Mouse (Mus musculus) midbrain, embryonic 14.5 days (tissue): ENCODE measurements around the gene Daam1. TPM values are rescaled to one million over a fixed set of nuclear protein-coding genes. Genes with fewer than 3 reads are reported as not detected.
A peak's percentile ranks its signal among the peaks of the same experiment; 100 is the strongest.

Experiments used
- ATAC-seq: fragments of 200-750 bp; cut with Nextera tagmentation; 2 replicates; pipeline ENCODE4 v1.8.0; 2017; ENCODE audit warnings: moderate number of reproducible peaks, moderate library complexity; ENCODE audit not compliant: low FRiP score, low TSS enrichment
- DNase-seq: peaks from one replicate; pipeline ENCODE4 v3.0.0-alpha.2; 2015
- H3K27ac ChIP-seq: fragments of 300-500 bp; sonication (generic); replicated peaks from 2 replicates; pipeline ENCODE4 v1.5.1; 2014; ENCODE audit warnings: mild to moderate bottlenecking, low read depth, low read length, moderate library complexity
- H3K27me3 ChIP-seq: fragments of 300-500 bp; sonication (generic); 2 replicates; pipeline ENCODE4 v1.6.1; 2014; ENCODE audit warnings: low read length, control low read depth, mixed read lengths; ENCODE audit not compliant: control insufficient read depth, insufficient read depth
- H3K36me3 ChIP-seq: fragments of 300-500 bp; sonication (generic); 2 replicates; pipeline ENCODE4 v1.6.1; 2014; ENCODE audit warnings: low read length, control low read depth; ENCODE audit not compliant: control insufficient read depth, insufficient read depth
- H3K4me1 ChIP-seq: fragments of 300-500 bp; sonication (generic); 2 replicates; pipeline ENCODE4 v1.6.1; 2014; ENCODE audit warnings: mild to moderate bottlenecking, antibody characterized with exemption, low read length, control low read depth; ENCODE audit not compliant: control insufficient read depth, insufficient read depth
- H3K4me2 ChIP-seq: fragments of 300-500 bp; sonication (generic); 2 replicates; pipeline ENCODE4 v1.6.1; 2014; ENCODE audit warnings: mild to moderate bottlenecking, low read length, moderate library complexity
- H3K4me3 ChIP-seq: fragments of 300-500 bp; sonication (generic); replicated peaks from 2 replicates; pipeline ENCODE4 v1.5.1; 2014; ENCODE audit warnings: low read depth, low read length
- H3K9ac ChIP-seq: fragments of 300-500 bp; sonication (generic); replicated peaks from 2 replicates; pipeline ENCODE4 v1.6.1; 2014; ENCODE audit warnings: mild to moderate bottlenecking, low read length, moderate library complexity
- H3K9me3 ChIP-seq: fragments of 300-500 bp; sonication (generic); 2 replicates; pipeline ENCODE4 v1.6.1; 2016; ENCODE audit warnings: low read length, control low read depth, mixed read lengths; ENCODE audit not compliant: control insufficient read depth
- WGBS: fragments of 180-500 bp; shearing (Covaris S2); extraction: QIAGEN DNeasy Blood & Tissue Kit; methylation state at CpG from one replicate; pipeline ENCODE4 v1.1.7; 2014; 5-methylcytosine and 5-hydroxymethylcytosine counted together
- polyA plus RNA-seq: library from polyadenylated mRNA; unstranded; fragments of >200 nt; fragmentation: Nextera tagmentation; extraction: Ambion mirVana; gene quantifications from 2 replicates; pipeline ENCODE4 v1.2.1, GENCODE M21; 2014

Gene Daam1
- polyA plus RNA-seq, 1 experiment from 2014 or later, result 42.8 TPM

DNA sequence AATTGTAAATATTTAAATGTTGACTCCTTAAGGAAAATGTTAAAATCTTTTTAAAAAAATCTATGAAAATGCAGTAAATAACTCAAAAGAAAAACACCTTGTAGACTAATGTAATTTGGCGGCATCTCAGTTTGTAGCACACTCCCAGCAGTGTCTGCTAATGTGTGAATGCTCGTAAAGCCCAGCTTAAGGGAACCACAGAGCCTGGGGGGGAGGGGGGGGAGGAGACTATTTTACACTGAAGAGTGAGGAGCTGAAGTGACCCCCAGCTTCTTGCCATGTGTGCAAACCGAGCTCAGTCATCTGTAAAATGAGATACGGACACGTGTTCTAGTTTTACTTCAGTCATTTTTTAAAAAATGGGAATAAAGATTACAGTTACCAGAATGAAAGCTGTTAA, 16.7 kb downstream of the Daam1 start:
- H3K27ac ChIP-seq, result no peak overlapping the region
- no peaks in the 10 kb centered on the region for H3K36me3 ChIP-seq
- H3K4me1 ChIP-seq, result no peaks in the 10 kb centered on the region
- no peak for DNase-seq
- H3K27me3 ChIP-seq, result no peaks in the 10 kb centered on the region
- H3K4me2 ChIP-seq, result no peak overlapping the region
- no peak overlapping the region for H3K9ac ChIP-seq
- no peaks in the 10 kb centered on the region for H3K9me3 ChIP-seq
- no peak for ATAC-seq
- no peak overlapping the region for H3K4me3 ChIP-seq
- WGBS, result 69% methylated on average over 5 of the region's 5 CpGs

DNA sequence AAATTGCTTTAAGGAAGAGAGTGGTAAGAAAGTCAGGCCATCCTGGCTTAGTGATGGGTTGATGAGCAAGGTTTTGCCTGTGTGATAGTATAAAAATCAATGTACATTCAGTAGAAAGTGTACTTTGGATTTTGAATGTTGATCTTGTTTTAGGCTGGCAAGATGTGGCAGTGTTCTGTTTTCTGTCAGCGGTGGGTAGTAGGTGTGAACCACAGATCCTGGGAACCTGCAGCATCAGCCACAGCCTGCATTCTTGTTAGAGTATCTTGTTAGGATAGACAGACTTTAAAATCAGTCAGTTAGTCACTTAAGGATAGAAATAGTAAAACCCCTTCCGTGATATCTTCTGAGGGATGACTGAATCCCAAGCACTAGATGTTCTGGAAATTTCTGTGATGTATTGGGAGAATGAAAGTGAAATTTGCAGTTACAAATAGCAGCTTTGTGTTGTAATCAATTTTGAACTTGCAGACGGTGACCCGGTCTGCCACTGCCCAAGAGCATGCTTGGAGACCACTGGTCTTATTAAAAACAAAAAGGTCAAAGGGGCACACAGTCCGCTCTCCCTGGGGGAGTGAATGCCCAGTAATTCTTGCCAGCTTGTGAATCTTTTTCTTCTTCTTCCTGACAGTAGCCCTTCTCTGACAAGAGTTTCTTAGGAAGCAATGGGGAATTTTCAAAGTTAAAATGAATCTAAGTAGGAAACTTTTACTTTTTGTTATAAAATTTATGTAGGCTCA, 17.3 kb downstream of the Daam1 start:
- 81% methylated on average over 5 of the region's 5 CpGs for whole genome bisulfite sequencing
- ATAC-seq, result no peak
- Histone ChIP-seq H3K36me3 (no peaks in the 10 kb centered on the region), H3K27me3 (no peaks in the 10 kb centered on the region), H3K4me2 (no peak overlapping the region), H3K4me3 (no peak overlapping the region), H3K27ac (no peak overlapping the region), H3K4me1 (no peaks in the 10 kb centered on the region), H3K9ac (no peak overlapping the region), H3K9me3 (no peaks in the 10 kb centered on the region)
- DNase-seq, result no peak

DNA sequence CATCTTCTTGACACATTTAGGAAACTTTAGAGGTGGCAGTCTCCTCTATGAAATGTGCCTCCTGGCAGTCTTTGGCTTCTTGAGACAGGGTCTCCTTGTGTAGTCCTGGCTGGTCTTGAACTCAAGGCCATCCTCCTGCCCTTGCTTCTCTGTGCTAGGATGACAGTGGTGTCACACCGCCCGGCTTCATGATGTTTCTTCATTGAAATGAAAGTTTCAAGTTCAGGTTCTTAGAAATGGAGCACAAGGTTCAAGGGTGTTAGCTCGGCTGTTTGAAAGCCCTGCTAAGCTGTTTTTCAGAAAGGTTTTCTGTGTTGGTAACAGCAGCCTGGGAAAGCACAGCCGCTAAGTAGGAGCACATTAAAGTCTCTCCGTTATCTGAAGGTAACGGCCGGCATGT, 18.2 kb downstream of the Daam1 start:
- DNase-seq (no peak), ATAC-seq (no peak)
- Histone ChIP-seq H3K36me3 (no peaks in the 10 kb centered on the region), H3K4me3 (no peak overlapping the region), H3K4me1 (no peaks in the 10 kb centered on the region), H3K4me2 (no peak overlapping the region), H3K27ac (no peak overlapping the region), H3K9ac (no peak overlapping the region), H3K27me3 (no peaks in the 10 kb centered on the region), H3K9me3 (no peaks in the 10 kb centered on the region)
- WGBS, result 91% methylated on average over 7 of the region's 7 CpGs

DNA sequence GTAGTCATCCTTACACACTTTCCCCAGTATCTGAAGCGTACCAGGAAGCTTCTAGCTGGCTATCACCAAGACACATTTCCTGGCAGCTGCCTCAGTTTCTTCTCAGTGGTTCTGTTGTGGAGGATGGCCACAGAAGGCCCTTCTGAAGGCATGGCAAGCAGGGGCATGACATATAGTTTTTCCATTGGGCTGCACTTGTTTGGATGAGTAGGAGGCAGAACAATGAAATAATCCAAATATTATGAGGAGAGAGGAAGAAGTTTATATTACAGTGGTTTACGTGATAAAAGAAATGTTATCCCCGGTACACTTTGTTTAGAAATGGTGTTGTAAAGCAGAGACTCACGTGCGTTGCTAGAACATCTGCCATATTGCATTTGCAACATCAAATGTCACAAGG, 19.3 kb downstream of the Daam1 start:
- Histone ChIP-seq H3K4me2 (no peak overlapping the region), H3K27me3 (no peaks in the 10 kb centered on the region), H3K9me3 (no peaks in the 10 kb centered on the region), H3K4me3 (no peak overlapping the region), H3K27ac (no peak overlapping the region), H3K4me1 (peaks cover 10% of the 10 kb centered on the region), H3K36me3 (no peaks in the 10 kb centered on the region), H3K9ac (no peak overlapping the region)
- WGBS, result 89% methylated on average over 5 of the region's 5 CpGs
- no peak for DNase-seq
- no peak for ATAC-seq

DNA sequence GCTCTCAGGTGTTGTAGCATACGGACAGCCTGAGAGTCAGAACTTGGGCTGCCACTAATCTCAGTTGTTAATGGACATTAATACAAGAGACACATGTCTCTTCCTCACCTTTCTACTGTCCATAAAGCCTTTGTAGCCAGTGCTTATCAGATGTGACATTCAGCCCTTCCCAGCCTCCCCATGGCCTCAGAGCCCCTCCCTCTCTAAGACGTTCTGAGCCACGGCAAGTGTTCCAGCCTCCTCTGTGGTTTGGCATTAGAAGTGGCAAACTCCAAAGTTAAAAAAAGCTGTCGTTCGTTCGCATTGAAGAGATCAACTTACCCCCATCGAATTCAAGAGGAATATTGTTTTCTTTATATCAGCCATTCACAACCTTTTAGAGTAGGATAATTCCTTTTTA, 21.8 kb downstream of the Daam1 start:
- Histone ChIP-seq H3K4me1 (peaks cover 35% of the 10 kb centered on the region), H3K27ac (no peak overlapping the region), H3K9ac (no peak overlapping the region), H3K27me3 (no peaks in the 10 kb centered on the region), H3K4me3 (no peak overlapping the region), H3K36me3 (no peaks in the 10 kb centered on the region), H3K4me2 (no peak overlapping the region), H3K9me3 (no peaks in the 10 kb centered on the region)
- WGBS, result 49% methylated on average over 7 of the region's 7 CpGs
- DNase-seq (no peak), ATAC-seq (no peak)

DNA sequence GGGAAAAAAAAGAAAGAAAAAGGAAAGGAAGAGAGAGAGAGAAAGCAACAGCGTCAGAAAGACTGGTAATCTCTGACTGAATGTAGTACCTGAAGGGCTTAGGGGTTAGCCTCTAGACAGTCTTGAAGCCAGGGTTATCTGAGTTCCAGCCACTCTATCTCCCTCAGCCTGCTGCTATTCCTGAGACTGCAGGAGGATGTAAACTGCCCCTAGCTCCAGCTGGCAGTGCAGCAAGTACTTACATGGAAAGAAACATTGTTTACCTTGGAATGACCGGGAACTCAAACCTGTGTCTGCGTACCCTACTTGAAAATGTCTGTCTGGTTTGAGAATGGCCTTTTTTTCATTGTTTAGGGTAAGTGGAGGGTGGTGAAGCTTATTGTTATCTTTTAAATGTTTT, 22.8 kb downstream of the Daam1 start:
- Histone ChIP-seq H3K27ac (no peak overlapping the region), H3K4me3 (no peak overlapping the region), H3K27me3 (no peaks in the 10 kb centered on the region), H3K9me3 (no peaks in the 10 kb centered on the region), H3K4me1 (peaks cover 38% of the 10 kb centered on the region), H3K9ac (no peak overlapping the region), H3K4me2 (no peak overlapping the region), H3K36me3 (no peaks in the 10 kb centered on the region)
- DNase-seq, result no peak
- 92% methylated on average over 3 of the region's 3 CpGs for WGBS
- ATAC-seq, result no peak

DNA sequence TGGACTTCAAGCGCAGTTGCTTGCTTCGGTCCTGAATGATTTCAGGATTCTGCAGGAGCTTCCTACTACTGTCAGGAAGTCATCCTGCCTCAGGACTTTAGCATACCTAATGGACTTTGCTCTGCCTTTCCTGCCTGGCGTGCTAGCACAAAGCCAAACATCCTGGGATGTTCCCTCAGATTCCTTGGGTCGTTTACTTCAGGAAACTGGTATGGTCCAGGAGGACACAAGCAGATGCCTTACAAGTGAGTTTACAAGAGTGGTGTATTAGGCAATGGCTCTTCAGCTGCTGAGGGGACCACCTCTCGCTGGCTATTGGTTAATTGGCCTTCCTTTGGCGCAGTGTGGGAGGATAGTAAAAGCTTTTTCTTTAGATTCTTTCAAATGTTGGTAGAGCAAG, 23.3 kb downstream of the Daam1 start:
- Histone ChIP-seq H3K27ac (no peak overlapping the region), H3K9me3 (no peaks in the 10 kb centered on the region), H3K27me3 (no peaks in the 10 kb centered on the region), H3K36me3 (no peaks in the 10 kb centered on the region), H3K4me1 (peaks cover 39% of the 10 kb centered on the region), H3K4me2 (no peak overlapping the region), H3K9ac (no peak overlapping the region), H3K4me3 (no peak overlapping the region)
- ATAC-seq (no peak), DNase-seq (no peak)
- 80% methylated on average over 6 of the region's 6 CpGs for WGBS

DNA sequence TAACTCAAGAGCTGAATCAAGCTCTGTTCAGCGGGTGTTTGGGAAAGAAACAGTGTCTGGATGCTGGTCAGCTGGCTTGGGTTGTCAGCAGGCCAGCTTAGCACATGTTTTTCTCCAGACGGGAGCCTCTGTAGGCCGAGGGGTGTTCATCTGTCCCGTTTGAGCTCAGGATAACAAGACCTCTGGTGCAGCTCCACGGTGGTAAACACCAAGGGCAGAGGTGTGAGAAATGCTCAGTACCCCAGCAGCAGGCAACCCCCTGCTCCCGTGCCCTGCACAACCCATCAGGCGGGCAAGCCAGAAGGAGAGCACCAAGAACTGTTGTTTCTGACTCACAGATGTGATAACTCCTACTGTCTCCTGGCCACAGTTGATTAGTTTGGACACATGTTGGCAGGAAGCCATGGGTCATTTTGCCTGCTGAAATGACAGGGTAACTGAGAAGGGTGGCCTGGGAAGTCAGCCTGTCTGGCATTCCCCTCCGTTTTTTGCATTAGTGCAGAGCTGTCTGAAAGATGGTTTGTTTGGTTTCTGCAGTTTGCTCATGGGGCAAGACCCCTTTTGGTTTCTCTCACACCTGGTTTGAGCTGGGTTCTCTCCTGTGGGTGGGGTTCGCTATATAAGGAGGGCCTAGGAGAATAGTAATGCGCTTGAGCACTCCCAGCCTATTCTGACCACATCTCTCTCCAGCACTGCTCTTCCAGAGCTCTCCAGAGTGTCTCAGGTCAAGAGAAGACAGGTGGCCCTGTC, 25.0 kb downstream of the Daam1 start:
- H3K4me1 ChIP-seq, result peaks cover 40% of the 10 kb centered on the region
- DNase-seq, result peak; percentile 46
- WGBS, result 54% methylated on average over 10 of the region's 10 CpGs

DNA sequence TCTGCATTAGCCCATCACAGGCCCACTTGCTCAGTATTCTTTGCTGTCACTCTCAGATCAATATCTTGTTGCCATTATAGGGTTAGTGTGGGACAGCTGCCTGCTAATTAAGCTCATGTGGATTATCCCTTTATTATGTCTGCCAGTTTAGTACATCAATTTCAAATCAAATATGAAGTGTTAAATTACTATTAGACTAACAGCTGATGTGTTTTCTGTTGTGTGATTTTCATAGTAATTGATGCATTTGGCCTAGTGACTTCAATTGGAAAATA, 25.5 kb downstream of the Daam1 start:
- Histone ChIP-seq H3K4me2 (no peak overlapping the region), H3K27ac (peak overlapping the region; percentile 32; the same call in 1 of the 2 replicates), H3K9me3 (no peaks in the 10 kb centered on the region), H3K9ac (0 out of 2 replicates have a peak overlapping the region, but pooled peaks have one; percentile 10), H3K27me3 (no peaks in the 10 kb centered on the region), H3K4me1 (peaks cover 40% of the 10 kb centered on the region), H3K4me3 (no peak overlapping the region), H3K36me3 (peaks cover 6% of the 10 kb centered on the region; the same call in 1 of the 2 replicates)
- ATAC-seq, result no peak
- no peak for DNase-seq

More for the DNA sequence above, 25.0 kb downstream of the Daam1 start:
- no peak overlapping the region for H3K4me2 ChIP-seq
- no peak overlapping the region for H3K4me3 ChIP-seq
- peaks cover 5% of the 10 kb centered on the region; the same call in 1 of the 2 replicates for H3K36me3 ChIP-seq
- 0 out of 2 replicates have a peak overlapping the region, but pooled peaks have one; percentile 10 for H3K9ac ChIP-seq
- no peaks in the 10 kb centered on the region for H3K27me3 ChIP-seq
- no peak for ATAC-seq
- H3K27ac ChIP-seq, result peak overlapping the region; percentile 32; the same call in 1 of the 2 replicates
- no peaks in the 10 kb centered on the region for H3K9me3 ChIP-seq
